Mouse (Mus musculus) G1E (cell line): ENCODE data around the gene Atrnl1. TPM values are rescaled to one million over a fixed set of nuclear protein-coding genes. Genes with fewer than 3 reads are reported as not detected.
"Not testable (repeated sequence)": the region's sequence is repeated elsewhere in the genome, so short reads cannot be mapped to it uniquely, and the experiment has no call there.

ENCODE experiments used
- ATAC-seq: 2 replicates; pipeline ENCODE4 v1.8.0; 2016; ENCODE audit warnings: mild to moderate bottlenecking; ENCODE audit not compliant: insufficient number of reproducible peaks, poor library complexity, low FRiP score, severe bottlenecking; ENCODE audit errors: extremely low read depth
- DNase-seq: peaks from one replicate; pipeline ENCODE4 v3.0.0; 2012; ENCODE audit warnings: low spot score
- H3K27me3 ChIP-seq: 2 replicates; pipeline ENCODE4 v1.6.1; 2012; ENCODE audit warnings: mild to moderate bottlenecking, low read length, inconsistent platforms; ENCODE audit not compliant: insufficient read depth
- H3K36me3 ChIP-seq: replicated peaks from 2 replicates; pipeline ENCODE3; 2012; ENCODE audit warnings: mild to moderate bottlenecking, inconsistent platforms
- H3K4me1 ChIP-seq: 2 replicates; pipeline ENCODE4 v1.6.1; 2012; ENCODE audit warnings: low read depth, low read length, inconsistent platforms, mixed read lengths; ENCODE audit not compliant: insufficient read depth
- H3K4me3 ChIP-seq: 2 replicates; pipeline ENCODE4 v1.5.1; 2012; ENCODE audit warnings: low read depth, mild to moderate bottlenecking, inconsistent platforms, low read length, moderate library complexity, mixed read lengths
- H3K9me3 ChIP-seq: replicated peaks from 2 replicates; pipeline ENCODE4 v1.6.1; 2012; ENCODE audit warnings: inconsistent platforms
- CTCF ChIP-seq: IDR thresholded peaks from 2 replicates; pipeline ENCODE4 v1.5.1; 2012; ENCODE audit warnings: low read depth, low read length, inconsistent platforms, mixed read lengths
- GATA1 ChIP-seq: IDR thresholded peaks from 2 replicates; pipeline ENCODE4 v1.6.1; 2012; ENCODE audit warnings: borderline replicate concordance, low read length, inconsistent platforms, mixed read lengths
- GATA2 ChIP-seq: IDR thresholded peaks from 2 replicates; pipeline ENCODE4 v1.6.1; 2012; ENCODE audit warnings: low read depth, low read length, inconsistent platforms, borderline replicate concordance
- POLR2AphosphoS5 ChIP-seq: IDR thresholded peaks from 2 replicates; pipeline ENCODE4 v1.6.1; 2012; ENCODE audit warnings: low read depth, low read length, inconsistent platforms; ENCODE audit not compliant: insufficient replicate concordance
- TAL1 ChIP-seq: conservative IDR thresholded peaks from 2 replicates; pipeline ENCODE4 v1.6.1; 2012; ENCODE audit warnings: low read depth, low read length, inconsistent platforms, mixed read lengths
- polyA plus RNA-seq: library from polyadenylated mRNA; stranded (reverse); fragments of >175 nt; gene quantifications from 2 replicates; pipeline ENCODE4 v1.2.3, GENCODE M21; 2012
- total RNA-seq, 2 experiments: library from RNA; stranded (forward) in 1 of 2; stranded (reverse) in 1 of 2; fragments of 200-1000 nt in 1 of 2; fragments of >200 nt in 1 of 2; fragmentation: Nextera tagmentation in 1 of 2; gene quantifications; 2 replicates each; pipeline ENCODE4 v1.2.3; 2014 to 2017

Gene Atrnl1
- total and polyA plus RNA-seq, 3 experiments: 0.52 to 5.8 (median 3.2) TPM

GRCm38 (mm10) chr19:57658111-57659091 is 47.6 kb downstream of the Atrnl1 start:
- H3K27me3 ChIP-seq: no peaks in the 10 kb centered on the region
- peak overlapping the region; percentile 3; the same call in 1 of the 2 replicates for H3K4me3 ChIP-seq
- ATAC-seq: peak; percentile 55
- TF ChIP-seq CTCF (no peak), TAL1 (no peak), GATA2 (no peak), POLR2AphosphoS5 (no peak), GATA1 (no peak)
- peaks cover 16% of the 10 kb centered on the region for H3K9me3 ChIP-seq
- H3K36me3 ChIP-seq: peaks cover 74% of the 10 kb centered on the region
- H3K4me1 ChIP-seq: peaks cover 13% of the 10 kb centered on the region
- DNase-seq: no peak

GRCm38 (mm10) chr19:57667011-57667410 is 56.2 kb downstream of the Atrnl1 start:
- Histone ChIP-seq H3K36me3 (peaks cover 34% of the 10 kb centered on the region), H3K4me1 (peaks cover 4% of the 10 kb centered on the region), H3K4me3 (peak overlapping the region; percentile 69), H3K9me3 (peaks cover 13% of the 10 kb centered on the region), H3K27me3 (no peaks in the 10 kb centered on the region)
- TF ChIP-seq TAL1: no peak
- TF ChIP-seq POLR2AphosphoS5: no peak
- no peak for TF ChIP-seq CTCF
- TF ChIP-seq GATA1: no peak
- no peak for TF ChIP-seq GATA2
- peak; percentile 37; the same call in 1 of the 2 replicates for ATAC-seq
- no peak for DNase-seq

GRCm38 (mm10) chr19:57667946-57668345 is 57.1 kb downstream of the Atrnl1 start:
- TF ChIP-seq GATA2 (no peak), TAL1 (no peak), CTCF (no peak), GATA1 (no peak), POLR2AphosphoS5 (no peak)
- H3K4me3 ChIP-seq: peak overlapping the region; percentile 69
- H3K36me3 ChIP-seq: peaks cover 27% of the 10 kb centered on the region
- ATAC-seq (peak; percentile 89), DNase-seq (peak; percentile 11)
- peaks cover 11% of the 10 kb centered on the region for H3K9me3 ChIP-seq
- peaks cover 4% of the 10 kb centered on the region for H3K4me1 ChIP-seq
- no peaks in the 10 kb centered on the region for H3K27me3 ChIP-seq

- peaks cover 3% of the 10 kb centered on the region for H3K36me3 ChIP-seq
- H3K9me3 ChIP-seq: no peaks in the 10 kb centered on the region
- TF ChIP-seq GATA2: no peak
- TF ChIP-seq GATA1: no peak
- no peak for TF ChIP-seq POLR2AphosphoS5
- no peak for TF ChIP-seq TAL1
- TF ChIP-seq CTCF: no peak
- ATAC-seq (no peak), DNase-seq (no peak)
- peaks cover 5% of the 10 kb centered on the region; the same call in 1 of the 2 replicates for H3K4me1 ChIP-seq
- no peaks in the 10 kb centered on the region for H3K27me3 ChIP-seq
- H3K4me3 ChIP-seq: no peak overlapping the region
Measured at GRCm38 (mm10) chr19:57679455-57679854, 68.6 kb downstream of the Atrnl1 start.

- Histone ChIP-seq H3K4me3 (no peak overlapping the region; the same call in 1 of the 2 replicates), H3K36me3 (peaks cover 8% of the 10 kb centered on the region), H3K4me1 (peaks cover 5% of the 10 kb centered on the region; the same call in 1 of the 2 replicates), H3K27me3 (no peaks in the 10 kb centered on the region), H3K9me3 (no peaks in the 10 kb centered on the region)
- no peak for DNase-seq
- TF ChIP-seq POLR2AphosphoS5 (peak; percentile 61; the same call in 1 of the 2 replicates), GATA2 (no peak), CTCF (no peak), GATA1 (no peak)
- ATAC-seq: no peak
Measured at GRCm38 (mm10) chr19:57686596-57686995, 75.8 kb downstream of the Atrnl1 start.

- TF ChIP-seq CTCF (no peak), GATA2 (no peak), TAL1 (no peak), GATA1 (no peak), POLR2AphosphoS5 (no peak)
- peaks cover 3% of the 10 kb centered on the region for H3K36me3 ChIP-seq
- DNase-seq: no peak
- ATAC-seq: no peak; the same call in 1 of the 2 replicates
- H3K4me1 ChIP-seq: no peaks in the 10 kb centered on the region
- H3K9me3 ChIP-seq: no peaks in the 10 kb centered on the region
- H3K27me3 ChIP-seq: no peaks in the 10 kb centered on the region
- H3K4me3 ChIP-seq: no peak overlapping the region
Measured at GRCm38 (mm10) chr19:57692566-57692965, 81.7 kb downstream of the Atrnl1 start.

GRCm38 (mm10) chr19:57696781-57697180 is 85.9 kb downstream of the Atrnl1 start:
- H3K4me3 ChIP-seq, H3K9me3 ChIP-seq, DNase-seq, H3K27me3 ChIP-seq, H3K4me1 ChIP-seq, H3K36me3 ChIP-seq, ATAC-seq: not testable (repeated sequence)
